Mouse (Mus musculus) right cerebral cortex, adult 2 months (tissue): ENCODE measurements at regions not wholly inside any gene's neighbourhood (a gene's known extent, or its start where the extent isn't known, plus 50 kb on each side); places are given as distances from the start of the nearest gene placed in this dataset.

ENCODE experiments used
- DNase-seq, 2 experiments: peaks; one replicate each; pipeline ENCODE4 v3.0.0; 2021 to 2022; ENCODE audit warnings: low spot score in 2 of 2

GRCm38 (mm10) chr3:41363947-41364346 is 191.6 kb upstream of the Jade1 start:
- DNase-seq = no peak

GRCm38 (mm10) chr3:41360231-41360630 is 195.3 kb upstream of the Jade1 start:
- DNase-seq = no peak

GRCm38 (mm10) chr3:41359458-41359857 is 196.1 kb upstream of the Jade1 start:
- DNase-seq = no peak

- DNase-seq = no peak
Measured at GRCm38 (mm10) chr3:41353021-41353420, 202.5 kb upstream of the Jade1 start.

GRCm38 (mm10) chr3:41351786-41352185 is 203.7 kb upstream of the Jade1 start:
- no peak for DNase-seq

GRCm38 (mm10) chr3:41351091-41351685 is 204.3 kb upstream of the Jade1 start:
- no peak for DNase-seq

- DNase-seq = no peak
Measured at GRCm38 (mm10) chr3:41350331-41350730, 205.2 kb upstream of the Jade1 start.

GRCm38 (mm10) chr3:41348795-41349194 is 206.7 kb upstream of the Jade1 start:
- DNase-seq = peak; percentile 36 to 41

GRCm38 (mm10) chr3:41346863-41347262 is 208.7 kb upstream of the Jade1 start:
- DNase-seq = no peak

- no peak for DNase-seq
Measured at GRCm38 (mm10) chr3:41343431-41343830, 212.1 kb upstream of the Jade1 start.

- no peak for DNase-seq
Measured at GRCm38 (mm10) chr3:41332481-41332880, 223.1 kb upstream of the Jade1 start.

- no peak for DNase-seq
Measured at GRCm38 (mm10) chr3:41330356-41330755, 225.2 kb upstream of the Jade1 start.

GRCm38 (mm10) chr3:41328828-41329227 is 226.7 kb upstream of the Jade1 start:
- DNase-seq = no peak

- DNase-seq = no peak
Measured at GRCm38 (mm10) chr3:41326211-41327104, 229.1 kb upstream of the Jade1 start.

- no peak for DNase-seq
Measured at GRCm38 (mm10) chr3:41321808-41322207, 233.7 kb upstream of the Jade1 start.

- DNase-seq = no peak
Measured at GRCm38 (mm10) chr3:41319214-41319856, 236.2 kb upstream of the Jade1 start.

- peak; percentile 20 to 37 for DNase-seq
Measured at GRCm38 (mm10) chr3:41318232-41319131, 235.6 kb upstream of the Pgrmc2 start.

- DNase-seq = no peak
Measured at GRCm38 (mm10) chr3:41317170-41317569, 234.3 kb upstream of the Pgrmc2 start.

GRCm38 (mm10) chr3:41312492-41312891 is 229.6 kb upstream of the Pgrmc2 start:
- DNase-seq = no peak

- no peak for DNase-seq
Measured at GRCm38 (mm10) chr3:41307400-41308028, 224.7 kb upstream of the Pgrmc2 start.

GRCm38 (mm10) chr3:41302805-41303204 is 220.0 kb upstream of the Pgrmc2 start:
- DNase-seq = no peak
